Mouse (Mus musculus) bone marrow macrophage, adult 2 months (primary cell): ENCODE results near the gene Atg7. TPM values are rescaled to one million over a fixed set of nuclear protein-coding genes. Genes with fewer than 3 reads are reported as not detected.

Source experiments
- H3K27ac ChIP-seq: 2 replicates; pipeline ENCODE4 v1.5.1; 2012; ENCODE audit warnings: low read depth, low read length; ENCODE audit not compliant: insufficient read depth
- H3K4me1 ChIP-seq: 2 replicates; pipeline ENCODE4 v1.6.1; 2012; ENCODE audit warnings: low read length; ENCODE audit not compliant: control insufficient read depth, insufficient read depth
- H3K4me3 ChIP-seq: 2 replicates; pipeline ENCODE4 v1.5.1; 2012; ENCODE audit warnings: mild to moderate bottlenecking, low read length, moderate library complexity; ENCODE audit not compliant: insufficient read depth
- CTCF ChIP-seq: IDR thresholded peaks from 2 replicates; pipeline ENCODE4 v1.5.1; 2012; ENCODE audit warnings: low read depth, mild to moderate bottlenecking, low read length, moderate library complexity
- POLR2A ChIP-seq: IDR thresholded peaks from 2 replicates; pipeline ENCODE4 v1.6.1; 2012; ENCODE audit warnings: mild to moderate bottlenecking, low read depth, low read length, borderline replicate concordance
- polyA plus RNA-seq: library from polyadenylated mRNA; stranded (reverse); fragments of >200 nt; gene quantifications from 2 replicates; pipeline ENCODE4 v1.2.4, GENCODE M21; 2012; ENCODE audit not compliant: missing spikeins, insufficient read depth, insufficient read length

The Atg7 gene
- polyA plus RNA-seq, 1 experiment, result 53.2 TPM

DNA sequence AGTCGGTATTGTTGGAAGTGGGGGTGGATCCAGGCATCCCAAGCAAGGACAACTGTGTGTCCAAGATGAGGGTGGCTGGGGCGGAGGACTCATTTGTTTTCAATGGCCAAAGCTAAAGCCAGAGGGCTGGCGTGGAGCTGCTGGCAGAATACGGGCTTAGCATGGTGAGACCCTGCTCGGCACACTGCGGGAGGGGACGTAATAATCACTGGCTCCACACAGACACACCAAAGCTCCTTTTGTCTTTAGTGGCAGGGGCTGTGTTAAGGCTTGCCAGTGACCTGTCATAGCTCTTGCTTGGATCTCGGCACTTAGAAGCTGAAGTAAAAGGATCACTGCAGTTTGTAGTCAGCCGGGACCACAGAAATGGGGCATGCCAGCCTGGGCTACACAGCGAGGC, 257.3 kb downstream of the Atg7 start:
- H3K27ac ChIP-seq, result no peak overlapping the region
- TF ChIP-seq CTCF, result no peak
- TF ChIP-seq POLR2A, result no peak
- H3K4me3 ChIP-seq, result no peak overlapping the region
- H3K4me1 ChIP-seq, result peaks cover 22% of the 10 kb centered on the region

DNA sequence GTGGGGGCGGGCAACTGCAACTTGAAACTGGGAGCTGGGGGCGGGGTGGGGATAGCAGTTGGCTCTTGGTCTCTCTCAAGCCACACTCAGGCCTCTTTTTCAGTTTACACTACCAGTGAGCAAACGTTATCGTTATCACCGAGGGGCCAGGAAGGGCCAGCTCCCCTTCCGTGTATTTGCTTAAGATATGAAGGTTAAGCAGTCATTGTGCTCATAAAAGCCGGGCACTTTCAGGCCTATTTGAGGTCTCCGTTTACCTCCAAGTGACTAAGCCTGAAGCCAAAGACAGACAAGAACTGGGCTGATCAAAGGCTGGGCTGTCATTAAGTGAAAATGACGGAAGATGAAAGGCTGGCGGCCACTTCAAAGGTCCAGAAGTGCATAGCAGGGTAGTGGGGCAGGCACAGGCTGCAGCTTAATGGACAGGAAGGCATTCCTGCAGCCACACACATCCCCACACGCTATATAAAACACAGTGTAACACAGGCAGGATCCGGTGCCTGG, 258.5 kb downstream of the Atg7 start:
- Histone ChIP-seq H3K4me3 (no peak overlapping the region), H3K4me1 (peaks cover 23% of the 10 kb centered on the region), H3K27ac (no peak overlapping the region)
- TF ChIP-seq CTCF, result no peak
- no peak for TF ChIP-seq POLR2A

DNA sequence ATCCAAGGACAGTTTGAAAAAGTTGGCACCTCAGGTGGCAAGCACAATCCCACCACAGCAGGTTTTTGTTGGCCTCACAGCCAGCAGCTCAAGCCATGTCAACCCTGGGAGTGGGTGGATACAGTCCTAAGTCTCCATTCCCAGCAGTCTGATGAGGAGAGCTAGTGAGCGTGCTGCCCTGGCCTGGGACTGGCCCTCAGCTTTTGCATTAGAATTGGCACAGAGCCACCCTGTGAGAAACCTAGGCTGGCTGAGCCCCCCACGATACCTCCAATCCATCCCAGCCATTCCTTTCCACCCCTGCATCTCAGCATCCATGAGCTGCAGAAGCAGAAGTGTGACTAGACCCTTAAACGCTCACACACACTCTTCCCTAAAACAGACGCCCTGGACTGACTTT, 259.0 kb downstream of the Atg7 start:
- Histone ChIP-seq H3K4me1 (peaks cover 20% of the 10 kb centered on the region), H3K4me3 (no peak overlapping the region), H3K27ac (no peak overlapping the region)
- TF ChIP-seq CTCF (no peak), POLR2A (no peak)

DNA sequence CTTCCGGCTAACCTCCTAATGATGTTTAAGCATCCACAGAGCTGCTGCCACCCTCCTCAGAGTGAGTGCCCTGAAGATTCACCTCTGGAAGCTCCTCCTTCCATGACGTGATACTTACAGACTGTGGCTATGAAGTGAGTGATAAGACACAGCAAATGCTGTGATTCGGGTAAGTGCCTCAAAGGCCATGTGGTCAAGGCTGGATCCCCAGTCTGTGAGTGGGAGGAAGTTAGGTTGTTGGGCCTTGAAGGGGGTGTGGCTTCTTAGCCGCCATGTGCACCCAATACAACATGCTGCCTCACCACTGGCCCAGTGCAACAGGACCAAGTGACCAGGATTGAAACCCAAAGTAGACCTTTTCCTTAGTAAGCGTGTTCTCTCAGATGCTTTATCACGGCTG, 261.3 kb downstream of the Atg7 start:
- no peak overlapping the region for H3K27ac ChIP-seq
- no peak for TF ChIP-seq POLR2A
- no peak for TF ChIP-seq CTCF
- no peak overlapping the region for H3K4me3 ChIP-seq
- peaks cover 29% of the 10 kb centered on the region for H3K4me1 ChIP-seq

DNA sequence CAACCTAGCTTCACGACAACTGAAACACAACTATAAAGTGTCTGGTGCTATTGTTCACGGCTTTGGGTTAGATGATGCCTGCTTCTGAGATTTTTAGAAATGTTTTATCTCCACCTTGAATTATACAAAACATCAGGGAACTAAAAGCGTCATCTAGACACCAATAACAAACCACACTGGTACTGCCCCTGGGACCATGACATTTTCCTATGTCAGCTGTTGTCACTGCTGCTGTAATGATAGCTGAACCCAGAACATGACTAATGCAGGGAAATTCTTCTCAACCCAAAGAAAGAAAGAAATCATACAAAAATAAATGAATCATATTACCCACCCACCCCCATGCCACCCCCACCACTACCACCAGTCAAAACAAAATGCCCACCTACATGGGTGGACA, 261.9 kb downstream of the Atg7 start:
- no peak overlapping the region for H3K27ac ChIP-seq
- TF ChIP-seq POLR2A (no peak), CTCF (no peak)
- H3K4me1 ChIP-seq, result peaks cover 29% of the 10 kb centered on the region
- H3K4me3 ChIP-seq, result no peak overlapping the region

DNA sequence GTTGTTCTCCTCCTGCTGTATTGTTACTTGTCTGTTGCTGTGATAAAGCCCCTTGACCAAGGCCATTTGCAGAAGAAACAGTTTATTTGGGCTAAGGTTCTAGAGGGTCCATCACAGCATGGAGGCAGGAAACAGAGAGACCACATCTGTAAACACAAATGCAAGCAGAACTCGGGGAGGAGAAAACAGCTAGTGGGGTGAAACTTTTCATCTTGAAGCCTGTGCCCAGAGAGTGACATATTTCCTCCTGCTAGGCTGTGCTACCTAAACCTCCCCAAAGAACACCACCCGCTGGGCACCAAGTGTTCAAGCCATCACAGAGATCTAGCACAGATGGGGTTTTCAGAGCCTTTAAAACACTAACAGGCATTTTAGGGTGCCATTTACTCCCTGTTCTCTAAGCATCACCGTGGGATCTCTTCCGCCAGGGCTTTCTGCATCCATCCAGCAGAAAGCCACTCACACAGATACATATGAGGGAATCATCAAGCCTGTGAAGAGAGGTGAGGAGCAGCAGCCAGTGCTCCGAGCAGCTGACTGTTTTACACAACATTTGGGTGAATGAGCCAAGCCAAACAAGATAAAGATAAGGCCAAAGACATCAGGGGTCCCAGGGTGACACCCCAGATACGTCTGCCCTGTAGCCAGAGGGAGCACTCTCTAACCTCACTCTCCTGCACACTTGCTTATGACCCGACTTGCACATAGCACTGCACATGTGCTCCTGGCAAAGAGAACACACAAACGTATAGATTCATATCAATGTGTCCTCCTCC, 262.5 kb downstream of the Atg7 start:
- H3K27ac ChIP-seq, result no peak overlapping the region
- H3K4me1 ChIP-seq, result peaks cover 27% of the 10 kb centered on the region
- no peak for TF ChIP-seq CTCF
- no peak for TF ChIP-seq POLR2A
- H3K4me3 ChIP-seq, result no peak overlapping the region

DNA sequence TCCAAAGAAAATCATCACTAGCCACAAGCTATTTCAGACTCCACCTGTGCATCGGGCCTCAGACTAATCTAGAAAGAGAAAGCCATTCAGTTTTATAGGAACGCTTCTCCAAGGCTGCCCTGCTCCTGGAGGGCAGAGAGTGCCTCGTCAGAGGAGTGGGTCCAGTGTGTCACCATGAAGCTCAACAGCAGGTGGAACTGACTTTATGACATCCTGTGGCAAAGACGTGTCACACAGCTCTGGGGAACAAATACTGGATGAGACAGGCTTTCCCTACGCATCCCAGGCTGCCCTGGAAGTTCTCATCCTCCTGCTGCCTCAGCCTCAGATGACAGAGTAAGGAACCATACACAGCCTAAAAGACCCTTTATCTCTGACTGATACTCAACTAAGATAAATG, 263.3 kb downstream of the Atg7 start:
- H3K4me3 ChIP-seq, result no peak overlapping the region
- H3K4me1 ChIP-seq, result peaks cover 27% of the 10 kb centered on the region
- TF ChIP-seq CTCF (no peak), POLR2A (no peak)
- H3K27ac ChIP-seq, result no peak overlapping the region

GRCm38 (mm10) chr6:114907459-114907858, 264.6 kb downstream of the Atg7 start:
- Histone ChIP-seq H3K27ac (no peak overlapping the region), H3K4me3 (no peak overlapping the region), H3K4me1 (peaks cover 30% of the 10 kb centered on the region)
- TF ChIP-seq CTCF (no peak), POLR2A (no peak)

DNA sequence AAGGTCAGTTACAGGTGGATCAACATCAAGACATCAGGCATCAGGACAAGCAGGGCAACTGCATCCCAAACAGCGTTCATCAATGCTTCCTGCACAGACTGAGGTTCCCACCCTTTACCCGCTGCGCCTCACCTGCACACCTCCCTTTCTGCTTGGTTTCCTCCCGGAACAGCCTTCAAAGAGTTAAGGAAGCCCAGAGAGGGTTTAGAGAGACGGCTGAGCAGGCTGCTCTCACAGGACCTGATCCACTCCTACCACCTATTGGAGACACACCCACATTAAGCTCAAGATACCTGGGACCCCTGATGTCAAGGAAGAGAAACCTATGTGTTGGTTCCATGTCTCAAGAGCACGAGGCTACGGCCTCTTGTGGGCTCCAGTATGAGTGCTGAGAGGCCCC, 266.9 kb downstream of the Atg7 start:
- no peak for TF ChIP-seq CTCF
- TF ChIP-seq POLR2A, result no peak
- Histone ChIP-seq H3K4me1 (peaks cover 44% of the 10 kb centered on the region), H3K4me3 (no peak overlapping the region), H3K27ac (no peak overlapping the region)

Other genes starting within 250 kb of the Atg7 start
- 0.66 and 0.76 TPM in 2 replicates for gene Hrh1, start 245.2 kb upstream of the Atg7 start, polyA plus RNA-seq